8 mouse cellular contexts compared by ENCODE assay signal in genomic region chr8:45332685-45333409, GRCm38 (mm10). TPM values are rescaled to one million over a fixed set of nuclear protein-coding genes. Genes with fewer than 3 reads are reported as not detected.
DNase-seq lines count a peak whose midpoint lies in the region; ATAC-seq and TF ChIP-seq lines count a peak whose summit lies in the region.

TSS of gene Cyp4v3 (minus strand) at chr8:45333216.

- no peak within 1 kb of the TSS for H3K27ac ChIP-seq in hindbrain, embryonic 11.5 days (ENCODE audit: low read depth, low read length)

- peaks cover 21% of the 10 kb centered on the region for H3K27me3 ChIP-seq in E14TG2a.4 (ENCODE audit: insufficient read depth, low read length)
- peaks cover 3% of the 10 kb centered on the region; the same call in 1 of the 2 replicates for H3K27me3 ChIP-seq in hindbrain, embryonic 11.5 days (ENCODE audit: control insufficient read depth, insufficient read depth, low read length)

- no peak for TF ChIP-seq CTCF in E14TG2a.4 (conservative IDR thresholded peaks at IDR 0.05; ENCODE audit: low read length)
- no peak for TF ChIP-seq CTCF in brain, embryonic 14.5 days (IDR thresholded peaks at IDR 0.05; ENCODE audit: borderline replicate concordance, extremely low read depth, insufficient read depth, insufficient read length)

- DNase-seq in brain, embryonic 14.5 days (ENCODE audit: low read depth) = peak; percentile 77
- peak; percentile 25 to 37 for DNase-seq in frontal cortex, postnatal 10 days (ENCODE audit: low spot score in 2 of 2)
- DNase-seq in hindbrain, embryonic 11.5 days (ENCODE audit: low spot score) = peak; percentile 71
- DNase-seq in layer of hippocampus, postnatal 14 days (ENCODE audit: low spot score in 2 of 2) = peak; percentile 38 to 39
- DNase-seq in lung, postnatal 36 days = peak; percentile 90
- peak; percentile 72 for DNase-seq in retina, embryonic 14.5 days (ENCODE audit: low spot score)
- DNase-seq in thymus, postnatal 36 days = peak; percentile 53 to 60

- peak within 1 kb of the TSS; percentile 92 for H3K4me2 ChIP-seq in hindbrain, embryonic 11.5 days (replicated peaks; ENCODE audit: low read depth, low read length)

- peak within 1 kb of the TSS; percentile 79 for H3K4me3 ChIP-seq in E14TG2a.4 (replicated peaks; ENCODE audit: low read length)
- peak within 1 kb of the TSS; percentile 64 for H3K4me3 ChIP-seq in hindbrain, embryonic 11.5 days (ENCODE audit: low read depth, low read length)

- no peaks in the 10 kb centered on the region for H3K36me3 ChIP-seq in E14TG2a.4 (ENCODE audit: insufficient read depth, low read length)
- no peaks in the 10 kb centered on the region for H3K36me3 ChIP-seq in hindbrain, embryonic 11.5 days (ENCODE audit: control insufficient read depth, insufficient read depth, low read length)

- peak; percentile 84 for ATAC-seq in hindbrain, embryonic 11.5 days (ENCODE audit: low FRiP score)

- H3K9me3 ChIP-seq in E14TG2a.4 (ENCODE audit: low read length) = peaks cover 9% of the 10 kb centered on the region
- H3K9me3 ChIP-seq in hindbrain, embryonic 11.5 days (ENCODE audit: control insufficient read depth, low read length) = no peaks in the 10 kb centered on the region

- WGBS in hindbrain, embryonic 11.5 days = under 1% methylated on average over 44 of the region's 44 CpGs

- H3K4me1 ChIP-seq in E14TG2a.4 (replicated peaks; ENCODE audit: low read depth, low read length) = peaks cover 15% of the 10 kb centered on the region
- 0 out of 2 replicates have a peak, but pooled peaks cover 2% of the 10 kb centered on the region for H3K4me1 ChIP-seq in hindbrain, embryonic 11.5 days (replicated peaks; ENCODE audit: control insufficient read depth, insufficient read depth, low read length)

- peak within 1 kb of the TSS; percentile 64 for H3K9ac ChIP-seq in hindbrain, embryonic 11.5 days (ENCODE audit: low read depth, low read length)

- TF ChIP-seq POLR2A in brain, embryonic 14.5 days (IDR thresholded peaks at IDR 0.05; ENCODE audit: borderline replicate concordance, extremely low read depth, insufficient read depth, insufficient read length, poor library complexity, severe bottlenecking) = no peak

RNA-seq across cellular contexts. Expression of gene Cyp4v3, which starts in this region (rescaled TPM):
- polyA plus RNA-seq in brain, embryonic 14.5 days (2012; rRNA removed) = 0.82 and 1.3 TPM in 2 replicates
- polyA plus RNA-seq in hindbrain, embryonic 11.5 days (2014; fragmentation: Nextera tagmentation; extraction: Ambion mirVana) = 0.71 and 1.1 TPM in 2 replicates
- total RNA-seq in layer of hippocampus, postnatal 14 days (2021) = 1 to 10 TPM; 6.1 TPM

Comparison
In these comparisons a context has a peak if more than half of its experiments do, and no peak if none do; other contexts are left out.
1. DNase-seq: peak in every context shown above with its lines; median percentile 90 in lung, postnatal 36 days; 77 in brain, embryonic 14.5 days; 72 in retina, embryonic 14.5 days; 71 in hindbrain, embryonic 11.5 days; 56 in thymus, postnatal 36 days; 38 in layer of hippocampus, postnatal 14 days; 31 in frontal cortex, postnatal 10 days.